Mouse (Mus musculus): ENCODE results near the gene Vmn2r12. TPM values are rescaled to one million over a fixed set of nuclear protein-coding genes. Genes with fewer than 3 reads are reported as not detected.
"Not testable (repeated sequence)": the region's sequence is repeated elsewhere in the genome, so short reads cannot be mapped to it uniquely, and the experiment has no call there.

The Vmn2r12 gene
- polyA plus RNA-seq (2017; shearing (Covaris generic)), result not detected

DNA sequence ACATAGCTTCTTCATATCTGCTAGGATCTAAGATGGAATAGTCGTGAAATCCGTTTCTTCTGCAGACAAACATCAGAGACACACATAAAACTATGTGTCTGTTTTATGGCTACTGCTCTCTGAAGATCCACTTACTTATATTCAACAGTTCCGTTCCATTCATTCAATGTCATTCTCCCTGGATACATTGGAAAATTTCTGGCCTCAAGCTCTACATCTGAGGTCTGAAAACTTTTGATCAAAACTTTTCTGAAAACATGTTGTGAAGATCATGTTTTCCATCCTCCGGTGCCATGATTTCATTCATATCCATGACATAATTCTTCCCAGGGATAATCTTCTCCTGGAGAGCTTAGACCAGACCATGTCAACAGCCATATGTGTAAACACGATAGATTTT is at the start of gene Vmn2r12:
Gene Vmn2r12 (minus strand): TSS at position 101 of the 400 bp plus-strand sequence.
- ATAC-seq, result not testable (repeated sequence)

DNA sequence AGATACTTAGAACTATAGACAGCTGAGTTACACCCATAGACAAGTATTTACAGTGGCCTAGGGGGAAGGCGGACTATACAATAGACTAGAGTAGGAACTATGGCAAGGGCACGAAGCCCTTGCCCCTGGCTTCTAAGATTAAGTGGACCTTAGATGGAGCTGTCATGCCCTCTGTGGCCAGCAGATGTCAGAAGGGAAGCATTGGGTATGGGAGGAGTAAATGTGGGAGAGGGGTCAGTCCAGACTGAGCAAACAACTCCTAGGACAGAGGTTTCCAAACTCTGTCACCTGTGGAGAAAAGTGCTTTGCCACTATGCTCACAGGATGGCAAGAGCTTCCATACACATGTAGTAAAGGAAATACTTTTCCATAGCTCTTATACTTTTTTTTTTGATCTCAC is 41.8 kb upstream of the Vmn2r12 start:
- no peak for ATAC-seq

DNA sequence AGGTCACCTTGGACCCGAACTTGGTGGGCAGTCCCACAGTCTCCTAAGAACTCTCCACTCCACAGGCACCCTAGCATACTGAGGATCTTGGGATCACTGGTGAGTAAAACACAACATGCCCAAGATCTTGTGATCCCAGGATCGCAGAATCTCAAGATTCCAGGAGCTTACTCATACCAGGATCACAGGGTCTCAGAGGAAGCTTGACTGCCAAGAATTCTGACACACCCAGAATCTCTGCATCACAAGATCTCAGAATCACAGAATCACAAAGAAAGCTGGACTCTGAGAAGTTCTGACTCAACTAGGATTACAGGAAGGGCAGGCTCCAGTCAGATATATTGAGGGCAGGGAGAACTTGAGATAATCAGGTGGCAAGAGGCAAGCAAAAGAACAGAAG is 39.0 kb upstream of the Vmn2r12 start:
- no peak for ATAC-seq

DNA sequence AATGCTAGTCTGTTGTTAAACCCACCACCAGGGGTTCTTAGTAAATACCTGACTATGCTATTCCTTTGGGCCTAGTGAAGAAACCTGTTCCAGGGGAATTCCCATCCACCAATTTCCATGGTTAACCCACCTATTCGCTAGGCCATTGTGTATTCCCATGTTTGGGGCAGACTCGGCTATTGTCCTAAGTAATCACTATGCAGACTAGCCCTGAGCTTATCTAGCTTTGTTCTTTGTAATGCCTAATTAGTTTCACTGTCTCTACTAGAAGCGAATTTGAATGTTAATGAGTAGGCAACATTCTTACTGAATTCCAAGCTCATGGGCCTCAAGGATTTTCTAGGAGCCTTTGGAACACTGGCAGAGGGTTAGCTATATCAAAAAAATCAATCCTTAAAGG is 1.3 kb downstream of the Vmn2r12 start:
- ATAC-seq, result not testable (repeated sequence)

DNA sequence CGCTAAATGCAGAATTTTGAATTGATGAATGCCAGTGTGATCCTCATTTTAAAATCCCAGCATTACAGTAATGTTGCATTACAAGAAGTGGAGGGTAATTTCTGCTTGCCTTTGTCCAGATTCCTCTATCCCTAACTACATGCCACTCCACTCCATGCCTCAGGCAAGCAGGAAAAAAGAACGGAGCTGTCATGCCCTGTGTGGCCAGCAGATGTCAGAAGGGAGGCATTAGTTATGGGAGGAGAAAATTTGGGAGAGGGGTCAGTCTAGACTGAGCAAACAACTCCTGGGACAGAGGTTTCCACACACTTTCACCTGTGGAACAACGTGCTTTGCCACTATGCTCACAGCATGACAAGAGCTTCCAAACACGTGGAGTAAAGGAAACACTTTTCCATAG is 25.7 kb downstream of the Vmn2r12 start:
- not testable (repeated sequence) for ATAC-seq

DNA sequence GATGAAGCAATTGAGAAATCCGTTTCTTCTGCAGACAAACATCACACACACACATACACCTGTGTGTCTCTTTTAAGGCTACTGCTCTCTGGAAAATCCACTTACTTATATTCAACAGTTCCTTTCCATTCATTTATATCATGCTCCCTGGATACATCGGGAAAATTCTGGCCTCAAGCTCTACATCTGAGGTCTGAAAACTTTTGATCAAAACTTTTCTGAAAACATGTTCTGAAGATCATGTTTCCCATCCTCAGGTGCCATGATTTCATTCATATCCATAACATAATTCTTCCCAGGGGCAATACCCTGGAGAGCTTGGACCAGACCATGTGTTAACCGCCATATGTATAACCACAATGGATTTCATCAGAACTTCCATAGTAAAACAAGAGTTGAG is 38.3 kb downstream of the Vmn2r12 start, which contains the start of gene Vmn2r11:
Gene Vmn2r11 (minus strand): TSS at position 101 of the 400 bp plus-strand sequence.
- not testable (repeated sequence) for ATAC-seq

DNA sequence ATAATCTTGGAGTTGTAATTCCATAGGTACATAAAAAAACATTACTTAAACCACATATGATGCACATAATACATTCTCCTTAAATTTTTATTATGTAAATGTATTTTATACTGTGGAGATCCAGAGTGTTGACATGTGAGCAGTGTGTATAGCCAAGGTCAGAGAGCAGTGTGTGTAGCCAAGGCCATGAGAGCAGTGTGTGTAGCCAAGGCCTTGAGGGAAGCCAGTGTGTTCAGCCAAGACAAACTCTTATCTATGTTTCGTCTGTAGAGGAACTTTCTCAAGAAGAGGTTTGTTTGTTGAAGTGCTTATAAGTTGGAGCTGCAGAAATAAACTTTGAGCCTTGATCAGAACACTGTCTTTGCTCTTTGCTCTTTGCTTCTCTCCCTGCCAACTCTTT is 42.5 kb downstream of the Vmn2r12 start:
- no peak for ATAC-seq

Other genes starting within 250 kb of the Vmn2r12 start
- gene Vmn2r9, start 245.3 kb downstream of the Vmn2r12 start, polyA plus RNA-seq (2017; shearing (Covaris generic)), result under 1 TPM in 1 of 2 experiments, not detected in 1; 0.26 TPM
- gene Vmn2r10, start 91.4 kb downstream of the Vmn2r12 start, polyA plus RNA-seq (2017; shearing (Covaris generic)), result not detected
- gene Vmn2r11, start 38.4 kb downstream of the Vmn2r12 start, polyA plus RNA-seq (2017; shearing (Covaris generic)), result not detected
- gene Vmn2r13, start 94.2 kb upstream of the Vmn2r12 start, polyA plus RNA-seq (2017; shearing (Covaris generic)), result not detected
- gene Vmn2r14, start 126.8 kb upstream of the Vmn2r12 start, polyA plus RNA-seq (2017; shearing (Covaris generic)), result not detected
- not detected for gene Vmn2r15, start 199.7 kb upstream of the Vmn2r12 start, polyA plus RNA-seq (2017; shearing (Covaris generic))
- gene Vmn2r16, start 232.2 kb upstream of the Vmn2r12 start, polyA plus RNA-seq (2017; shearing (Covaris generic)), result not detected